Mouse (Mus musculus): Measurements from ENCODE around the gene Fam219a.

Gene Fam219a

DNA sequence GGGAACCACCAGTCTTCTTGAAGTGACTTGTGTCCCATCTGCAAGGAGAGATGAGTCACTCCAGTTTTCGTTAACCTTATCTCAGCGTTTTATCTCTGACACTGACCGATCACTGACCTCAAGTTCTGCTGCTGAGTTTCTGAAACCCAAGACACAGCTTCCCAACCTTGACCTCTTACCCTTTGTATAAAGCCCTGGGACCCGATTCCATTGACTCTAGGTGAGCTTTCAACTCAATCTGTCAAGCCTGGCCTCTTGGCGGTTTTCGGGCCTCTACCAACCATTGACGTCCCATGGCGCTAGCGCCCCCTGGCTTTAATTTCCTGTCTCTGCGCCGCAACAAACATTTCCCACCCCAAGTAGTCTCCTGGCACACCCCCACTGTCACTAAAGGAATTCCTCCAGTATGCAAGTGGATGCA is 64.2 kb downstream of the Fam219a start:
- no peaks in the 10 kb centered on the region for H3K36me3 ChIP-seq (ENCODE audit: control insufficient read depth, insufficient read depth, low read length, poor library complexity, severe bottlenecking)
- H3K27me3 ChIP-seq (ENCODE audit: control insufficient read depth, insufficient read depth, low read length, poor library complexity, severe bottlenecking) = no peaks in the 10 kb centered on the region
- DNase-seq (ENCODE audit: low read depth, low spot score) = no peak

DNA sequence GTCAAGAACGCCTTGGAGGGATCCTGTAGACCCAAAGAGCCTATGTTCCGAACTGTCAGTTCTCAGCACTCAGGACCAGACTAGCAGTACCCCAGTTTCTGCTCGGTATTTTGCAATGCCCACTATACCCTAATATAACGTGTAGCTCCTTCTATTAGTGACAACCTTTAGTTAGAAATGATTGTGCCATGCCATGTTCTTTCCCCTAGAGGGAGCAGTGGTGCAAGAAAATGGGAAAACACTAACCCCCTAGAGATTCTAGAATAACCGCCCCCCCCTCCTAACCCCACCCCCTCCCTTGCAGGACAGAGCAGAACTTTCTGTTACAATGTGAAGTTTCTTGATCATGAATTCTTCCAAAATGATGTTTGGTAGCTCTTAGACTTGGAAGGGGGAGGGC is 65.0 kb downstream of the Fam219a start:
- H3K36me3 ChIP-seq (ENCODE audit: control insufficient read depth, insufficient read depth, low read length, poor library complexity, severe bottlenecking) = no peaks in the 10 kb centered on the region
- no peaks in the 10 kb centered on the region for H3K27me3 ChIP-seq (ENCODE audit: control insufficient read depth, insufficient read depth, low read length, poor library complexity, severe bottlenecking)
- no peak for DNase-seq (ENCODE audit: low read depth, low spot score)

DNA sequence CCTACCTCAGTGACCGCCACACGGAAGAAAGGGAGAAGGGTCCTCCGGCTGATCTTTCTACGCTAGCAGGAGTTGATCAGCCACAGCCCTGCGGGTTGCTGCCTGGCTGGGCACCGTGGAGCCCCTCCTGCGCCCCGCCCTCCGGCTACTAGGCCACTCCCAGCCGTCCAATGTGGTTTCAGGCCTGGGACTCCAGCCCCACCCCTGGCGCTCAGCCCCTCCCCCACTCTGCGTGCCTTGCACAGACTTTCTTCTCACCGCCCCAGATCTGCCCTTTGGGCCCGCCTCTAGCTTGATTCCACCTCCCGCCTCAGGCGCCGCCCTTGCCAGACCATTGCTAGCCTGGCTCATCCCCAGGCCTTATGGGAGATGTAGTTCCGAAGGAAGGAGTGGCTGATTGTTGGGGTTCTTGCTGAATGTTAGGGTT is 66.3 kb downstream of the Fam219a start, which contains the start of gene AI464131:
TSS of gene AI464131 (minus strand) at position 91 of the 427 bp plus-strand sequence.
- Histone ChIP-seq H3K36me3 (ENCODE audit: control insufficient read depth, insufficient read depth, low read length, poor library complexity, severe bottlenecking) (no peaks in the 10 kb centered on the region), H3K27me3 (ENCODE audit: control insufficient read depth, insufficient read depth, low read length, poor library complexity, severe bottlenecking) (no peaks in the 10 kb centered on the region)
- DNase-seq (ENCODE audit: low read depth, low spot score) = peak; percentile 53

DNA sequence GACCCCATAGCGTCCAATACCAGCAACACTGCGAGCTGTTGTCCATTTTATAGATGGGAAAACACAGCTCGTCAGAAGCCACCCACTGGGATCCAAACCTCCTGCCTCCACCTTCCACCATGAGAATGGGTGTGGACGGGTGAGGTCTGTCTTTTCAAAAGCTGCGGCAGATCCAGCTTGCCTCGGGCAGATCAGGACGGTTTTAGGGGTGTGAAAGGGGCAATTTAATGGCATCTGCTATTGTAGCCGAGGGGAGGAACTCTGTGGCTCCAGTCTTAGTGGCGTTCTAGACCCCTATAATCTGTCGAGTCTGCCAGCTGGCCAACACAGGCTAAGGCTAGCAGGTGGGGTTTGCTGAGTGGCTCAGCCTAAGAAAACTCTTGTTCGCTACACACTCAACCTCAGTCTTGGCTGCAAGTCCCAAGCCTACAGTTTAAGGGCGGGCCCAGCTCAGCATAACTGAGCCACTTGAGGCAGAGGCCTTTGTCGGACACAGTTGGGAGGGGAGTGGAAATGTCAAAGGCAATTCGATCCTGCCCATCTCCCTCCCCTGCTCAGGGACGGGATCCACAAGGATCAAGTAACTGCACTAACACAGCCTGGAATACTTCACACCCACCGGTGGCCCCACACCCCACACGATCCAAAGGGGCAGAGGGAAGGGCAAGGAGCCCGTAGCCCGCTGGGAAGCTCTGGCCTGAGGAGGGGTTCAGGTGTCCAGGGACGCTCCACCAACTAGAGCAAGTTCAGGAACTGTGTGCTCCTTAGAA is 67.0 kb downstream of the Fam219a start:
- Histone ChIP-seq H3K27me3 (ENCODE audit: control insufficient read depth, insufficient read depth, low read length, poor library complexity, severe bottlenecking) (no peaks in the 10 kb centered on the region), H3K36me3 (ENCODE audit: control insufficient read depth, insufficient read depth, low read length, poor library complexity, severe bottlenecking) (no peaks in the 10 kb centered on the region)
- no peak for DNase-seq (ENCODE audit: low read depth, low spot score)

DNA sequence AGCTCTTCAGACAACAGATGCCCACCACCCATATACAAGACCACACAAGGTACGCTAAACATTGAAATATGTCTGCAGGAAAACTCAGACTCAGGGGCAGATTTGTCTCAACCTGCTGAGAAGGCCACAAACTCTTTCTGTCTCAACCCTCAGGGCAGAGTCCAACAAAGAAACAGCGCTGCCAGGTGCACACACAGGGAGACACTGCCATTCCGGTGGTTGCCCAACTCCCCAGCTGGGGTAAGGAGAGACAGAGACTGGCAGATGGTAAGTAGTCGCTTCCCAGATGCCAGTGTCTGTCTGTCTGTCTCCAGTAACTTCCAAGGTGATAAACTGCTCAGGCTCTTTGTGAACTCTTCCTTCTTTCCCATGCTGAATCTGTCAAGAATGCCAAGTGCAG is 68.6 kb downstream of the Fam219a start:
- H3K27me3 ChIP-seq (ENCODE audit: control insufficient read depth, insufficient read depth, low read length, poor library complexity, severe bottlenecking) = no peaks in the 10 kb centered on the region; the same call in 1 of the 2 replicates

DNA sequence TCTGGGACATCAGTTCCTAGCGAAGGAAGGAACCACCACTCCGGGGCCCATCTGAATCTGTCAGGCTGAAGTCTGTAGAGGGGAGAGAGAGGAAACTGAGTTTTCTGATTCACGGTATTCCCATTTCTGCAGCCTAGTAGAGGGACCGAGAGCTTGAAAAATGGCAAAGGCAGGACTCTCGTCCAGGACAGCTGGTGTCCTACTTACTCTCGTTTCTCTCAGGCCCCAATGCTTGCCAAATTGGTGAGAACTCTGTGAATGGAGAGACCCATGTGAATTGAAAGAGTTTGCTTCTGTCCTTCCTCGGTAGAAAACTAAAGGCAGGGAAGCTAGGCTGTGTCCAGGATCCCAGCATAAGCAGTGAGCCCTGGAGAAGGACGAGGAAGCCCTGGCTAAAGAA is 69.7 kb downstream of the Fam219a start:
- Histone ChIP-seq H3K36me3 (ENCODE audit: control insufficient read depth, insufficient read depth, low read length, poor library complexity, severe bottlenecking) (no peaks in the 10 kb centered on the region), H3K27me3 (ENCODE audit: control insufficient read depth, insufficient read depth, low read length, poor library complexity, severe bottlenecking) (no peaks in the 10 kb centered on the region; the same call in 1 of the 2 replicates)
- no peak for DNase-seq (ENCODE audit: low read depth, low spot score)

More for the DNA sequence above, 68.6 kb downstream of the Fam219a start:
- no peaks in the 10 kb centered on the region for H3K36me3 ChIP-seq (ENCODE audit: control insufficient read depth, insufficient read depth, low read length, poor library complexity, severe bottlenecking)
- DNase-seq (ENCODE audit: low read depth, low spot score) = no peak

DNA sequence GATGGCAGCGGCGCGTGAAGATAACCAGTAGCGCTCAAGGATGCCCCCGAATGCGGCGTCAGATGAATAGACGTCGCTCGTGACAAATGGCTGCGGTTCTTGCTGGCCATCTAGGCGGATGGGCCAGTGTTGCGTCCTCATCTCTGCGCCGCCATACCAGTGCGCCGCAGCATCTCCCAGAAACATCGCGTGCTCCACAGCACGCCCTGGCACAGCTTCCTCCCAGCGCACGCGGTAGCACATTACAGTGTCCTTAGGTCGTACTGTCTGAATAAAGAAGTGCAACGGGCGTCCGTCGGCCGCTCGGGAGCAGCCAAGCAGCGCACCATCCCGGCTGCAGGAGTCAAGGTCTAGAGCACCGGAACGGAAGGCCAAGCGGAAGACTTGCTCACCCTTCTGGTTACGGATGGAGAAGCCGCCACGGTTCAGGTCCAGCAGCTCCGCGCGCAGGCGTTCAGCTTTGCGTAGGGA is 70.4 kb downstream of the Fam219a start:
- peak; percentile 15 for DNase-seq (ENCODE audit: low read depth, low spot score)
- Histone ChIP-seq H3K36me3 (ENCODE audit: control insufficient read depth, insufficient read depth, low read length, poor library complexity, severe bottlenecking) (no peaks in the 10 kb centered on the region), H3K27me3 (ENCODE audit: control insufficient read depth, insufficient read depth, low read length, poor library complexity, severe bottlenecking) (no peaks in the 10 kb centered on the region; the same call in 1 of the 2 replicates)

DNA sequence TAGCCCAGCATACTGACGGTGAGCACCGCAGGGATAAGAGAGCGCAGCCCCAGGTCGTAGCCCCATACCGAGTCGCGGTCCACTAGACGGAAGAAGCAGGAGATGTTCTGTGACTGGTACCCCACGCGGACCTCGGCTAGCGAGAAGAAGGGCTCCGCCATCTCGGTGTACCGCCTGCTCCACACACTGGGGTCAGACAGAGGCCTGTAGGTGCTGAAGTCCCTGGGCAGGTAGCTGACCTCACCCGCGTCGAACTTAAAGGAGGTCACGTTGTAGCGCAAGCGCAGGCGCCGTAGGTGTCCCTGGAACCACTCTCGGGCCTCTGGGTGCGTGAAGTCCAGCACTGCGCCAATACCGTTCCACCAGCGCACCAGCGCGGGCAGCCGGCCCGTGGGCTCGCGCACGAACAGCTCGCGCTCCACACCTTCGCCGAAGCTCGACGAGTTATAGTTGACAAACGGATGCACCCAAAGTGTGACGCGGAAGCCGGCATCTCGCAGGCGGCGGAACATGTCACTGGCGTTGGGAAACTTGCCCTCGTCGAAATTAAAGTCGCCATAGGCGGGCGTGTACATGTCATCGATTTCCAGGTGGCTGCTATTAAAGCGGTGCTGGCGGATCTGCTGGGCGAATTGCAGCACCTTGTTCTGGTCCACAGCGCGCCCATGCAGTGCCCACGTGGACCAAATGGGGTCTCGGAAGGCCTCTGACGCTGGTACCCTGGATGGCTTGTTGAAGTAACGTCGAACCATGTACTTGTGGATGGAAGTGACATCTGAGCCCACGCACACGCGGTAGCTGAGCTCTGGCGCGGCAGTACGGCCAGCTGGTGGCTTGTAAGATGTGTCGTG is 71.1 kb downstream of the Fam219a start:
- no peaks in the 10 kb centered on the region; the same call in 1 of the 2 replicates for H3K27me3 ChIP-seq (ENCODE audit: control insufficient read depth, insufficient read depth, low read length, poor library complexity, severe bottlenecking)
- H3K36me3 ChIP-seq (ENCODE audit: control insufficient read depth, insufficient read depth, low read length, poor library complexity, severe bottlenecking) = no peaks in the 10 kb centered on the region
- no peak for DNase-seq (ENCODE audit: low read depth, low spot score)

DNA sequence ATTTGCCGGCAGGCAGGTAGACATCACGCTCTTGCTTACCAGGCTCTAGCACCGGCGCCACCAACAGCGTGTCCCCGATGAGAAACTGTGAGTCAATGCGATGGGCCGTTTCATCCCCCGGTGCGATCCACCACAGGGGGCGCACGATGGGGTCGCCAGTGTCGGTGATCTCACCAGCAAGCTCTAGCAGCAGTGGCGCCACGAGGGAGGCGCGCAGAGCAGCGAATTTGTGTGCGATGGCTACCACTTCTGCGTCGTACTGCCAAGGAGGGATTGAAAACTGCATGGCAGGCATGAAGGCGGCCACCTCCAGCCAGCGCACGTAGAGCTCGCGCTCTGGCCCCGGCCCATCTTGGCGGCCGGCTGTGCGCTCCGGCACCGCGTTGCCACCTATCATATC is 71.8 kb downstream of the Fam219a start:
- DNase-seq (ENCODE audit: low read depth, low spot score) = peak; percentile 30
- Histone ChIP-seq H3K27me3 (ENCODE audit: control insufficient read depth, insufficient read depth, low read length, poor library complexity, severe bottlenecking) (no peaks in the 10 kb centered on the region; the same call in 1 of the 2 replicates), H3K36me3 (ENCODE audit: control insufficient read depth, insufficient read depth, low read length, poor library complexity, severe bottlenecking) (no peaks in the 10 kb centered on the region)

DNA sequence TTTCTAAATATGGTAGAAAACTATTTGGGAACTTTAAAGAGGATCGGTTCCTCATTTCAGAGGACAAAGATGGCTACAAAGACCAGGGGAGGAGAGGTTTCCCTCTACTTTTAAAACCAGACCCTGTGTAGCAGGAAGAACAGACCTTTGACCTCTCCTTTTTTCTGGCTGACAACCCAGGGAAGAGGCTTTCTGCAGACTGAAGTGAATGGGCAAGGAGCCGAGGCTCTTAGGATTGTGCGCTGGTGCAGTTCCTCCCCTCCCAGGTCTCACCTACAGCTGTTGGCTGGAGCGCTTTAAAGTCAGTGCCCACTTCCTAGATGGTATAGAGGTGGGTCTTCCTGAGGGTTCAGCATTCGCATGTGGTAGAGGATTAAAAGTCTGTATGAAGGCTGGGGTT is 72.3 kb downstream of the Fam219a start:
- no peak for DNase-seq (ENCODE audit: low read depth, low spot score)
- Histone ChIP-seq H3K36me3 (ENCODE audit: control insufficient read depth, insufficient read depth, low read length, poor library complexity, severe bottlenecking) (no peaks in the 10 kb centered on the region), H3K27me3 (ENCODE audit: control insufficient read depth, insufficient read depth, low read length, poor library complexity, severe bottlenecking) (no peaks in the 10 kb centered on the region; the same call in 1 of the 2 replicates)

DNA sequence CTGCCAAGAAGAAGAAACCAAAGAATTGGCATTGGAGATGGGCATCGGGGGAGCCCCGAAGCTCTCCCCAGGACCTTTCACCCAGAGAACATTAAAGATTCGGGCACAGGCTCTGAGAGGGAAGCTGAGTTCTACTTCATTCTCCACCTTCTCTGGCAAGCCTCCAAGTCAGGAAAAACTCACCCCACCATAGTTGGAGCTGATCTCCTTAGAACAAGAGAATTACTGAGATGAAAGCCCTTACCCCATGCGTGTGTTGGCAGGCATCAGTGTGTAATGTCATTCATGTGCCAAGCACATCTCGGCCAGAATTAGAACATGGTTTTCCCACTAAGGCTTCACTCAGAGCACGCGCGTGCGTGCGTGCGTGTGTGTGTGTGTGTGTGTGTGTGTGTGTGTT is 73.5 kb downstream of the Fam219a start:
- Histone ChIP-seq H3K36me3 (ENCODE audit: control insufficient read depth, insufficient read depth, low read length, poor library complexity, severe bottlenecking) (no peaks in the 10 kb centered on the region), H3K27me3 (ENCODE audit: control insufficient read depth, insufficient read depth, low read length, poor library complexity, severe bottlenecking) (no peaks in the 10 kb centered on the region; the same call in 1 of the 2 replicates)
- DNase-seq (ENCODE audit: low read depth, low spot score) = no peak

DNA sequence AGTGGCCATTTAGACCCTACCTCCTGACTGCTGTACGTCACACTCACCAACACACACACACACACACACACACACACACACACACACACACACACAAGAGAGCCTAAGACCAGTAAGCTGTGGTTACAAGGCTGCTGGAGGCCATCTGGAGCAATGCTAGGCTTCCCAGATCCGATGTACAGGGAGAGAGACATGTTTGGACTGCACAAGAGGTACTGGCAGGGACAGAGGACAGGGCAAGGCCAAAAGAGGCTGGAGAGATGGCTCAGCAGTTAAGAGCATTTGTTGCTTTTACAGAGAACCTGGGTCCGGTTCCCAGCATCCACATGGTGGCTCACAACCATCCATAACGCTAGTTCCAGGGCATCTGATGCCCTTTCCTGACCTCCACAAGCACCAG is 74.3 kb downstream of the Fam219a start:
- Histone ChIP-seq H3K27me3 (ENCODE audit: control insufficient read depth, insufficient read depth, low read length, poor library complexity, severe bottlenecking) (no peaks in the 10 kb centered on the region; the same call in 1 of the 2 replicates), H3K36me3 (ENCODE audit: control insufficient read depth, insufficient read depth, low read length, poor library complexity, severe bottlenecking) (no peaks in the 10 kb centered on the region)
- no peak for DNase-seq (ENCODE audit: low read depth, low spot score)

DNA sequence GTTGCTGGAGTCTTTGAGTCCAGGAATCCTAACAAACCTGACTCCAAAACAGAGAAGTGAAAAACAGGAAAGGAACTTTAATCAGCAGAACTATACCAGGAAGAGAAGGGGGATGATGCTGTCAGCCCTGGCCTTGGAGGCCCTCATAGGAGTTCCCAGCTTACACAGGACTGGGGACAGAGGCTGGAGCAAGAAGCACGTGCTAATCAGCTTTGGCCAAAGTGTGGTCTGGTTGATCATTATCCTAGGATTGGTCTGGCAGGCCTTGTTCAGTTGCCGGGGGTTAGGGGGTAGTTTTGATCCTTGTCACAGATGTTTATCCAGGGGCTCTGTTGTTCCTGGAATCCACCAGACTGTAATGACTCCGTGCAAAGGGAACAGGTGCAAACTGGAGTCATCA is 75.0 kb downstream of the Fam219a start:
- Histone ChIP-seq H3K27me3 (ENCODE audit: control insufficient read depth, insufficient read depth, low read length, poor library complexity, severe bottlenecking) (no peaks in the 10 kb centered on the region; the same call in 1 of the 2 replicates), H3K36me3 (ENCODE audit: control insufficient read depth, insufficient read depth, low read length, poor library complexity, severe bottlenecking) (no peaks in the 10 kb centered on the region)
- no peak for DNase-seq (ENCODE audit: low read depth, low spot score)

DNA sequence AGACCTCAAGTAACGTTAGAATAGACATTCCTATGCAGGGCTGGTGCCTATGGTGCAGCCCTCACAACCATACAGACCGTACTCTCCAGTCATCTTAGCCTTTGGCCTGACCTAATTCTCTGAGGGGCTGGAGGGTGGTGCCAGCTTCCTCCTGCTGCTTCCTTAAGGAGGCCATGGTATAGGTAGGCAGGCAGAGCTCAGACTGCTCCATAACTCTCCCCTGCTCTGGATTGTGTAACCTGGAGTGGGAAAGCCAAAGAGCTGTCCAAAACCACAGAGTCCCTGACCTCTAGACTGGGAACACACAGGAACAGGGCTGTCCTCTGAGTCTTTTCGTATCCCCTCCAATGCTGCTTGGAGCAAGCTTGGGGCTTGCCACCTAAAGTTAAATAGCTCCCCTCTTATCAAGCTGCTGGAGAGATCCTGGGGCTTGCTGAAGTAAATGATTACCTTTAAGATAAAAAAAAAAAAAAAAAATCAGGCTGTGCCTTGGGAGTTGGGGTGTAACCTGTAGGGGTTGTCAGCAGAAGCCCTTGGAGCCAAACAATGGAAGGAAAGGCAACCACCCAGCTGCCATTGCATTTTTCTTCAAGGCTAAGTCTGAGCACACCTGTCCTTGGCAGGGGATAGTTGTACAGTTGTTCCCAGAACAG is 75.7 kb downstream of the Fam219a start:
- no peaks in the 10 kb centered on the region for H3K36me3 ChIP-seq (ENCODE audit: control insufficient read depth, insufficient read depth, low read length, poor library complexity, severe bottlenecking)
- no peak for DNase-seq (ENCODE audit: low read depth, low spot score)
- H3K27me3 ChIP-seq (ENCODE audit: control insufficient read depth, insufficient read depth, low read length, poor library complexity, severe bottlenecking) = no peaks in the 10 kb centered on the region; the same call in 1 of the 2 replicates

All from splenic B cell, adult 2 months (primary cell).